Mouse (Mus musculus): ENCODE measurements around the gene Cep128. TPM values are rescaled to one million over a fixed set of nuclear protein-coding genes. Genes with fewer than 3 reads are reported as not detected.
"Not testable (repeated sequence)": the region's sequence is repeated elsewhere in the genome, so short reads cannot be mapped to it uniquely, and the experiment has no call there.

The Cep128 gene
- total RNA-seq, 2 experiments from 2014 or later: 6.9 to 14.4 TPM

GRCm38 (mm10) chr12:91008736-91009135, 375.5 kb downstream of the Cep128 start:
- intact Hi-C loops (cut with DNase I): no loop called here
- DNase-seq (ENCODE audit: low spot score in 2 of 2): no peak

- intact Hi-C loops (cut with DNase I): no loop called here
- DNase-seq (ENCODE audit: low spot score in 2 of 2): no peak
These were observed 376.0 kb downstream of the Cep128 start for GRCm38 (mm10) chr12:91008170-91008569.

GRCm38 (mm10) chr12:90997539-90997938, 386.7 kb downstream of the Cep128 start:
- no peak for DNase-seq (ENCODE audit: low spot score in 2 of 2)
- intact Hi-C loops (cut with DNase I): no loop called here

- DNase-seq (ENCODE audit: low spot score in 2 of 2): no peak
- intact Hi-C loops (cut with DNase I): no loop called here
These were observed 390.9 kb downstream of the Cep128 start for GRCm38 (mm10) chr12:90993331-90993730.

GRCm38 (mm10) chr12:90987782-90988181, 396.4 kb downstream of the Cep128 start:
- intact Hi-C loops (cut with DNase I): no loop called here
- DNase-seq (ENCODE audit: low spot score in 2 of 2): no peak

- no peak for DNase-seq (ENCODE audit: low spot score in 2 of 2)
- intact Hi-C loops (cut with DNase I): no loop called here
These were observed 396.9 kb downstream of the Cep128 start for GRCm38 (mm10) chr12:90987259-90987658.

- DNase-seq (ENCODE audit: low spot score in 2 of 2): no peak
- intact Hi-C loops (cut with DNase I): no loop called here
These were observed 402.2 kb downstream of the Cep128 start for GRCm38 (mm10) chr12:90982018-90982417.

GRCm38 (mm10) chr12:90976406-90976805, 407.8 kb downstream of the Cep128 start:
- intact Hi-C loops (cut with DNase I); DNase-seq (ENCODE audit: low spot score in 2 of 2): not testable (repeated sequence)

GRCm38 (mm10) chr12:90975429-90975828, 408.8 kb downstream of the Cep128 start:
- no peak for DNase-seq (ENCODE audit: low spot score in 2 of 2)
- intact Hi-C loops (cut with DNase I): no loop called here

GRCm38 (mm10) chr12:90971156-90971555, 413.1 kb downstream of the Cep128 start:
- intact Hi-C loops (cut with DNase I): no loop called here
- no peak for DNase-seq (ENCODE audit: low spot score in 2 of 2)

GRCm38 (mm10) chr12:90961386-90962017, 422.7 kb downstream of the Cep128 start:
- DNase-seq (ENCODE audit: low spot score in 2 of 2): peak in 1 of 2 experiments; percentile 7
- intact Hi-C loops (cut with DNase I): no loop called here

GRCm38 (mm10) chr12:90954740-90955473, 429.3 kb downstream of the Cep128 start:
- intact Hi-C loops (cut with DNase I): no loop called here
- DNase-seq (ENCODE audit: low spot score in 2 of 2): no peak

Small RNA genes lying within 50 kb of the gene (microRNA-seq; reads per million reads assigned to microRNA genes)
- 0 reads per million in 2 experiments for gene Gm44370

Other genes starting within 250 kb of the Cep128 start
- 1 to 10 TPM in 1 of 2 experiments, under 1 TPM in 1; 0.48 to 1.3 TPM for gene Tshr, start 154 bp upstream of the Cep128 start, total RNA-seq (2021)
- gene Gtf2a1, start 206.1 kb upstream of the Cep128 start, total RNA-seq (2021): 10 to 100 TPM; 44.4 to 51.5 TPM

Data from left cerebral cortex, postnatal 14 days (tissue).